Mouse (Mus musculus) forelimb bud, embryonic 11.5 days (tissue): ENCODE measurements at regions not wholly inside any gene's neighbourhood (a gene's known extent, or its start where the extent isn't known, plus 50 kb on each side); places are given as distances from the start of the nearest gene placed in this dataset.
A peak's percentile ranks its signal among the peaks of the same experiment; 100 is the strongest.

ENCODE experiments used
- DNase-seq: peaks from one replicate; pipeline ENCODE4 v3.0.0-alpha.2; 2012; ENCODE audit warnings: low read depth, low spot score

DNA sequence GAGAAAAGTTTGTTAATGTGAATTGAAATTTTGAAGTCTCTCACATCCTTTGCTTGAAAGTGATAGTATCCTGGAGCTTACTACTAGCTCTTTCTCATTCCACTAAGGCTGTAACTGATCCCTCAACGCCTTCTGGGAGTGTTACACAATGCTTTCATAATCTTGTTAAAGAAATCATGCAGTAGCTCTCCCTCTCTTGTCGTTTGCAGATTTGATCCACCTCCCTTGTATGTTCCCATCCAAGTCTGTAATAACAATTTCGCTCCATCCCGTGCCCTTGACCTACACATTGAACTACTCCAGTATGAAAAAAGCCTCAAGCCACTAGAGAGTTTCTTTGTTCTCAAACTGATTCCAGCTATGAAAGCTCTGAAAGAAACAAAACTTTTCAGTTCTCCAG is 63.9 kb upstream of the Fibin start:
- no peak for DNase-seq

DNA sequence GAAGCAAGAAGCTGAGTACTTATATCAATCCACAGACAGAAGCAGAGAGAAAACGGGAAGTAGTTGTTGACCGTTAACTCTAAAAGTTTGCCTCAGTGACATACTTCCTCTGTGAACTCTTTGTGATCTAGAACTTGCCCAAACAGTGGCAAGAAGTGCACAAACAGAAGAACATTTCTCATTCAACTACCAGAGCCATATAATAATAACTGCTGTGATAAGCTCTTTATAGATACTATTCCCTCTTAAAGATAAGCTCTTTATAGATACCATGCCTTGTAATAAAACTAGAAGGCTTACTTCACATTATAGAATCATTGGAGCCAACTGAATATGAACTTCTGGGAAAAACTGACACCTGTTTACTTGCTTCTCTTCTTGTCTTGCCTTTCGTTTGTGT is 89.7 kb upstream of the Fibin start:
- DNase-seq: no peak

- DNase-seq: no peak
Measured at GRCm38 (mm10) chr2:110472307-110472995, 109.5 kb upstream of the Fibin start.

- DNase-seq: peak; percentile 38
Measured at GRCm38 (mm10) chr2:110476591-110476990, 113.6 kb upstream of the Fibin start.

- no peak for DNase-seq
Measured at GRCm38 (mm10) chr2:110481327-110481726, 115.8 kb upstream of the Slc5a12 start.

DNA sequence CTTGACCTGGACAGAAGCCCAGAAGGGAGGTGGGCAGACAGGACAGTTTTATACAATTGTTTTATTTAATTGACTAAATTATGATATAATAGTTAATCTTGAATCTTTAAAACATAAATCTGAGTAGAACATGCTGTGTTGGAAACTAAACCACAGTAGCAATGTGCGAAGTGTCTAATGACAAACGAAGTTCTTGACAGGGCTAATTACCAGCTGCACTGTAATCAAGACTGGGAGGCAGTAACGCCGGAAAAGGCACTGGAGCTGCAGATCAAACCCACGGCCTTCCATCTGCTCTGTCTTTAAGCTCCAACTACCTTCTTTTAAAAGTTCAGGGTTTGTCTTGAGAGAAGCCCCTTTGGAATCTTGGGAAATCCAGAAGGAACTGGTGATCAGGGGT is 110.9 kb upstream of the Slc5a12 start:
- no peak for DNase-seq

DNA sequence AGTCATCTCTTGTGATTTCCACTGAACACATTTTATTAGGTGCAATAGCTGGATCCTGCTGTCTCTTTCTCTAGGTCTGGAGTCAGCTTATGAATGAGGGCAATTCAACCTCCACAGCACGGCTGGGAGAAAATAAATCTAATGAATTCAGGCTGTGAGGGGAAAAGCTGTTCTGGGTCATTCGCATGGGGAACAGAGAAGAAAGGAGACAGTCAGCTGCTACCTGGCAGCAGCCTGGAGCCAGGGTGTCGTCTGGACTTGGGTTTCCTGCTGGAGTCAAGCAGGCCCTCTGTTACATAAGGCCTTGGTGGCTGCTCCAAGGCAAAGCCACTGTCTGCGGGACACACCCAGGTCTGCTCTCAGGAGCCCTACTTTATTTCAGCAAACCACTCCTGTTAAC is 110.4 kb upstream of the Slc5a12 start:
- DNase-seq: peak; percentile 86

- DNase-seq: no peak
Measured at GRCm38 (mm10) chr2:110487950-110488349, 109.1 kb upstream of the Slc5a12 start.

DNA sequence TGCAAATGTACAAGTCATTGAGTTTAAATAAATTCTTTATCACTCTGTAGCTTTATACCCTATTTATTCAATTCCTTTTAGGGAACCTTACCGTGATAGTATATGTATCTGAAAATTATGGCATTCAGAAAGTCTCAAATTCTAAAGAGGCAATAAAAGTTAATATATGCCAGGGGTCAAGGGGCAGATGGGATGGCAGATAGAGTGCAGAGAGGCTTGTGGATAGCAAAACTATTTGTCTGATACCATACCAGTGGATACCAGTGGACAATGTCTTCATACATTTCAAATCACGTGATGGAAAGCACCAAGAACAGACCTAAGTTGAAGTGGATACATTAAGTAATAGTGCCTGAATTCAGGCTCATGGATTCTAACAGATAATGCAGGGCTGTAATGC is 95.3 kb upstream of the Slc5a12 start:
- DNase-seq: no peak

DNA sequence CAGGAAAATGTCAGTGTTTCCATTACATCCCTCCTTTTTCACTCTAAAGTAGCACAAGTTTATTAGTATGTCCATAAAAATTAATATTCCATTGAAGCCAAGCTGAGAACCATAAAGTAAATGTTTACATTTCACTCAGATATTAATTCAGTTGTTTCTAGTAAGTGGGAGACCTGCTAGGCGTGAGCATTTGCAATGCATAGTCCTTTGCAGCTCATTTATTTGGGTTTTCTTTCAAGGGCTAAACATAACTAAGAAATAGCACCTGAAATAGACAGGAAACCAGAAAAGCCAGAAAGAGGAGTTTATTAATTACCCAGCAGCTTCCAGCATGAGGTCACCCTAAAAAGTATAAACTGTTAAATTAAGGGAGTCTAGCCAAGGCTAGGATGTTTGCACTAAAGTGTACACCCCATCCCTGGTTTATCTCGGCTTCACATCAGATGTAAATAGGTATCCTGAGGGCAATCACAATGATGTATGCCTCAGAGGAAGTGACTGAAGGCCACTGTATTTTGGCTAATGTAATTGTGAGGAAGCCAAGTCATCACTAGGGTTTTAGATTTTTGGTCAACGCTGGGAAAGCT is 88.8 kb upstream of the Slc5a12 start:
- no peak for DNase-seq

DNA sequence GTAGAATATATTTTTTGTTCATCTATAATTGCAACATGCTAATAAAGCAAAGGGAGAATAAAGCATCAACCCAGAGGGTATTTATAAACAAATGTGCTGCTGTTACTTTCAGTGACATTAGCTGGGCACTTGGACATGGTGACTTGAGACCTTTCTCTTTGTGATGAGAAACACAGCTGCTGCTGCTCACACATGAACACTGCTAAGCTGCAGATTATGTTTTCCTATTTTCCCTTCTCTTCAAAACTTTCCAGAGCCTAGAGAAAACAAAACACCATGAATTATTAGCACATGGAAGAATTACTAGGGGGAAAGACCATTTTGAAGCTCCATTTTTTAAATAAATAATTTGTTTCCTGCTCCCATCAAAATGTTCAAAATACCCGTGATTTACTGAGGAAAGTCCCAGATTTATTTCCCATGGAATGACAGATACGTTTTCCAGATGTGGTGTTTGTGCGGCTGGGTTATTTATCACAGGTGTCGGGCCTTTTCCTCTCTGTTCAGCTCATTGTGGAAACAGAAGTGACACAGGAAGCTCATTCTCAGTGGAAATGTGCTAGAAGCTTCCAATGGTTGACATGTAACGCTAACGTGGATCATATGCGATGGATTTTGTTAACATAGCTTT is 73.8 kb upstream of the Slc5a12 start:
- peak; percentile 85 for DNase-seq

DNA sequence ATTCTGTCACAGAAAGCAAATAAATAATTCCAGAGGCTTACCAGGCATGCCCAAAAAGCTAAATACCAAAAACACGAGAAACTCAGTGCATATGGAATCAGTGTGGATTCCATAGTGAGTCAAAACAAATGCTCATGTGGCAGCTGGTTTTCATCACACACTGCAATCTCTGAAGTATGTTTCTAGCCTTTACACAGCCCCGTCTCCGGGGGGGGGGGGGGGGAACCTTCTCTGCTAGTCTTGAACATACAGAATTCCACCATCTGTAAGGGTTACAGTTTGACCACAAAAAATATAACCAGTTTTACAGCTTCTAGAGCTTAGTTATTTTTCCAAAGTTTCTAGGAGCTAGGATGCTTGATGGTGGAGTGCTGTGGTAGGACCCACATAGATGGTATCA is 68.9 kb upstream of the Slc5a12 start:
- DNase-seq: peak; percentile 46

- no peak for DNase-seq
Measured at GRCm38 (mm10) chr2:110540140-110540539, 57.0 kb upstream of the Slc5a12 start.

DNA sequence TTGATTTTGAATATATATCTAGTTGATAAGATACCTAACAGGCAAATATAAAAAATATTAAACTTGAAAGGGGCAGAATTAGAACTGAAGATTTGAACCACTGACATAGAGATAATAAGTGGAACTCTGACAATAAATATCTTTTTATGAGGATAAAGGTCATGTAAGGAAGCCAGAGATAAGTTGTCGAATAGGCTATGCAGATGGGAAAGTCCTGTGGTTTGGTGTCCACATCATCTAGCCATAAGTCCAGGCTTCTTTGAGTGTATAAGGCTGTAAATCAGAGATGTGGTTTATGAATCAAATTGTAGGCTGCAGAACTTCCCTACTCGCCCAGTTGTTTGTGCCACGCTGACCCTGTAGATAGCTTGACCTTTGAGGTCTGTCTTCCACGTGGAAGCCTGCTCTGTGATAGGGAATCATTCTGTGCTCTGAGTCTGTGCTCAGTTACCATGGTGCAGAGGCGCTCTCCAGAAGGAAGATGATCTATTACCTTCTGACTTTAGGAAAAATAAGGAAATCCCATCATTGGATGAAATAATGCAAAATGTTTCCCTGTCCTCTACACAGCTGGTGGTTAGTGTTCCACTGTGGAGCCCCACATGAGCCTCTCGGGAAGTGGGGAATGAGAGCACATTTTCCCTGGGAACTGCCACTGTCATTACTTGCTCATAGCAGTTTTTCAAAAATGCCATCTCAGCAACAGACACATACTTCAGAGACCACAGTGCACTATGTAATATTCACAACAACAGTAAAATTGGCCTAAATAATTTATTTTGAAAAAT is 56.3 kb upstream of the Slc5a12 start:
- no peak for DNase-seq

GRCm38 (mm10) chr2:110541358-110541737 is 55.8 kb upstream of the Slc5a12 start:
- no peak for DNase-seq
